Mouse (Mus musculus): ENCODE data around the gene Ap4s1. TPM values are rescaled to one million over a fixed set of nuclear protein-coding genes. Genes with fewer than 3 reads are reported as not detected.

Gene Ap4s1
- 40.4 TPM for polyA plus RNA-seq (2017; shearing (Covaris generic))

GRCm38 (mm10) chr12:51690893-51691844, at the start of gene Ap4s1:
Gene Ap4s1, plus strand, starts transcription at chr12:51691033.

GRCm38 (mm10) chr12:51691845-51692632, 1.2 kb downstream of the Ap4s1 start, which contains the start of gene Strn3:
Gene Strn3, minus strand, starts transcription at chr12:51691897.

Other genes with a start within 250 kb of the Ap4s1 start
- gene Coch, start 97.7 kb upstream of the Ap4s1 start, polyA plus RNA-seq (2017; shearing (Covaris generic)) = 2.1 TPM
- gene Strn3, start 864 bp downstream of the Ap4s1 start, polyA plus RNA-seq (2017; shearing (Covaris generic)) = 11.7 TPM
- gene Hectd1, start 138.5 kb downstream of the Ap4s1 start, polyA plus RNA-seq (2017; shearing (Covaris generic)) = 92.3 TPM

All from inflammation-experienced regulatory T-cells, adult 16 weeks (primary cell).